In the genomic region with DNA sequence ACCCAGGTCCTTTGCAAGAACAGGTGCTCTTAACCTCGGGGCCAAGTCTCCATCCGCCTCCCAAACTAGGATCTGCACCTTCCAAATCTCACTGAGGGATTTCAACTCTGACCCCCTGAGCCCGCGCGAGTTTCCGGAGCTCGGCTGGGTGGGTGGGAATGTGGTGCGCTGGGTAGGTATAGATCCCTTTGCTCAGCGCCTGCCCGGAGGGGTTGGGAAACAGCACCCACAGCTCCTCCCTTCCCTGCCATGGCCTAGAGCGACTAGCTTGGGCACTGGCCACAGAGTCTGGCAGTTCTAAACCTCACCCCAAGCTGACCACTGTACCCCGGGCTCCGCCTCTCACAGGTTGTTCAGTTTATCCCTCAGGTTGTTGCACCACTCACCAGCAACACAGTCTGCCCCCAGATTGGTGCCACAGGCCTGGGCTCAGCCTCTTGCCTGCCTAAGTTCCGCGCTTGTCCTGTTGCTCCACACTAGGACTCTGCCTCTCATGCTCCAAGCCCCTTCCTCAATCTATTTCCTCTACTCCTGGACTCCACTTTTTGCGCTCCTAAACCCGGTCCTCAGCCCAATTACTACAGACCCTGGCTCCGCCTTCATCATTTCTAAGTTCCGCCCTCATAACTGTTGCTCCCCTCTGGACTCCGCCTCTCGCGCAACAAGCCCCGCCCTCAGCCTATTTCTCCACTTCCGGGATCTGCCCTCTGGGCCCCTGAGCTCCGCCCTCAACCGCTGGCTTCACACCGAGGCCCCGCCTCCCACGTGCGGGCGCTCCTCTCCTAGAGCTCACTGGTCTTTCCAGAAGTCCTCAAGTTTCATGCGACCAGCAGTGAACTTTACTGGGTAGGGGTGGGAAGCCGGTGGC, we compare ENCODE assay signal across 7 mouse cellular contexts.
DNase-seq lines count a peak whose midpoint lies in the region; ATAC-seq lines count a peak whose summit lies in the region.

No protein-coding gene starts in this region.

- H3K36me3 ChIP-seq in embryonic facial prominence, embryonic 15.5 days: no peaks in the 10 kb centered on the region
- no peaks in the 10 kb centered on the region for H3K36me3 ChIP-seq in limb, embryonic 10.5 days
- H3K36me3 ChIP-seq in stomach, embryonic 15.5 days: no peaks in the 10 kb centered on the region

- peak; percentile 11 for DNase-seq in thymus, postnatal 4 days
- no peak for DNase-seq in thymus, postnatal 14 days
- DNase-seq in limb, embryonic 10.5 days (ENCODE audit: low spot score): no peak
- no peak for DNase-seq in left cerebral cortex, postnatal 36 days (ENCODE audit: low spot score in 2 of 2)
- no peak for DNase-seq in layer of hippocampus, postnatal 25 days (ENCODE audit: extremely low spot score in 1 of 2, low spot score in 1 of 2)

- H3K4me3 ChIP-seq in embryonic facial prominence, embryonic 15.5 days (replicated peaks): no peak overlapping the region
- H3K4me3 ChIP-seq in limb, embryonic 10.5 days: 0 out of 2 replicates have a peak overlapping the region, but pooled peaks have one; percentile 6
- no peak overlapping the region for H3K4me3 ChIP-seq in stomach, embryonic 15.5 days (replicated peaks)

- H3K27ac ChIP-seq in embryonic facial prominence, embryonic 15.5 days (replicated peaks): no peak overlapping the region
- H3K27ac ChIP-seq in limb, embryonic 10.5 days: no peak overlapping the region
- H3K27ac ChIP-seq in stomach, embryonic 15.5 days: no peak overlapping the region

- intact Hi-C loops in left cerebral cortex, postnatal 36 days (cut with DNase I): no loop called here

- H3K9me3 ChIP-seq in embryonic facial prominence, embryonic 15.5 days (replicated peaks): 0 out of 2 replicates have a peak, but pooled peaks cover 5% of the 10 kb centered on the region
- H3K9me3 ChIP-seq in limb, embryonic 10.5 days (replicated peaks): peaks cover 11% of the 10 kb centered on the region
- H3K9me3 ChIP-seq in stomach, embryonic 15.5 days: no peaks in the 10 kb centered on the region

- ATAC-seq in embryonic facial prominence, embryonic 15.5 days (ENCODE audit: insufficient number of reproducible peaks, low FRiP score, low TSS enrichment, low read depth): 0 out of 2 replicates have a peak, but pooled peaks have one; percentile 19
- peak; percentile 53 for ATAC-seq in stomach, embryonic 15.5 days (ENCODE audit: insufficient read depth, low FRiP score, low read depth)

- no peak overlapping the region for H3K9ac ChIP-seq in embryonic facial prominence, embryonic 15.5 days
- H3K9ac ChIP-seq in stomach, embryonic 15.5 days: no peak overlapping the region

- no peaks in the 10 kb centered on the region for H3K27me3 ChIP-seq in embryonic facial prominence, embryonic 15.5 days
- no peaks in the 10 kb centered on the region for H3K27me3 ChIP-seq in limb, embryonic 10.5 days (ENCODE audit: low read depth, poor library complexity, severe bottlenecking)
- H3K27me3 ChIP-seq in stomach, embryonic 15.5 days (replicated peaks): no peaks in the 10 kb centered on the region

- no peaks in the 10 kb centered on the region for H3K4me1 ChIP-seq in embryonic facial prominence, embryonic 15.5 days
- H3K4me1 ChIP-seq in limb, embryonic 10.5 days: no peaks in the 10 kb centered on the region
- no peaks in the 10 kb centered on the region for H3K4me1 ChIP-seq in stomach, embryonic 15.5 days

- no peak overlapping the region for H3K4me2 ChIP-seq in embryonic facial prominence, embryonic 15.5 days (replicated peaks)
- H3K4me2 ChIP-seq in stomach, embryonic 15.5 days: peak overlapping the region; percentile 36

- WGBS in embryonic facial prominence, embryonic 15.5 days: 36% methylated on average over 33 of the region's 33 CpGs
- 30% methylated on average over 33 of the region's 33 CpGs for WGBS in limb, embryonic 10.5 days
- WGBS in stomach, embryonic 15.5 days: 29% methylated on average over 33 of the region's 33 CpGs
